ENCODE assay signal across 15 mouse cellular contexts in genomic region chr13:103862041-103862440, GRCm38 (mm10).
"Had no signal": no experiment of that assay in that cellular context is flagged by ENCODE, and none has a peak within 500 bp of the region (broad histone marks: within the 10 kb centered on the region; RNA-seq: fewer than 3 reads in every experiment).

No protein-coding gene starts in this region.

- H3K4me3 ChIP-seq: layer of hippocampus, adult 2 months; limb, embryonic 12.5 days; midbrain, embryonic 10.5 days; myocyte; neural tube, embryonic 12.5 days had no signal

- DNase-seq: liver; lung, adult 2 months; lung, postnatal 4 days; midbrain, embryonic 14.5 days; thymus, postnatal 4 days had no signal

- H3K9ac ChIP-seq: limb, embryonic 12.5 days; liver, embryonic 14.5 days; neural tube, embryonic 12.5 days had no signal

- H3K4me1 ChIP-seq: limb, embryonic 12.5 days; midbrain, embryonic 10.5 days; neural tube, embryonic 12.5 days had no signal

- H3K27ac ChIP-seq: layer of hippocampus, adult 2 months; limb, embryonic 12.5 days; liver, embryonic 14.5 days; midbrain, embryonic 10.5 days; neural tube, embryonic 12.5 days; stomach, postnatal 0 days had no signal

- ATAC-seq: inflammation-experienced regulatory T-cells, adult 6 months; intestine, postnatal 0 days; lung, postnatal 0 days had no signal

- H3K9me3 ChIP-seq: limb, embryonic 12.5 days; midbrain, embryonic 10.5 days; neural tube, embryonic 12.5 days had no signal

- H3K27me3 ChIP-seq: limb, embryonic 12.5 days; neural tube, embryonic 12.5 days had no signal

- H3K4me2 ChIP-seq: limb, embryonic 12.5 days; neural tube, embryonic 12.5 days had no signal
